ENCODE assay signal across 14 mouse cellular contexts in genomic region chr2:180395279-180396034, GRCm38 (mm10).
"Had no signal": no experiment of that assay in that cellular context is flagged by ENCODE, and none has a peak within 500 bp of the region (broad histone marks: within the 10 kb centered on the region; RNA-seq: fewer than 3 reads in every experiment).

No protein-coding gene starts in this region.

- H3K4me2 ChIP-seq: kidney, embryonic 15.5 days; limb, embryonic 15.5 days; liver, embryonic 12.5 days; lung, embryonic 14.5 days had no signal

- ATAC-seq: liver, embryonic 12.5 days; midbrain, embryonic 16.5 days had no signal

- H3K4me3 ChIP-seq: kidney, embryonic 15.5 days; limb, embryonic 15.5 days; liver, embryonic 12.5 days; midbrain, embryonic 10.5 days had no signal

- H3K27ac ChIP-seq: kidney, embryonic 15.5 days; limb, embryonic 15.5 days; liver, embryonic 12.5 days; midbrain, embryonic 10.5 days; stomach, postnatal 0 days had no signal

- H3K9me3 ChIP-seq: kidney, embryonic 15.5 days; limb, embryonic 15.5 days; liver, embryonic 12.5 days; midbrain, embryonic 10.5 days had no signal

- H3K4me1 ChIP-seq: kidney, embryonic 15.5 days; limb, embryonic 15.5 days; liver, embryonic 12.5 days; midbrain, embryonic 10.5 days had no signal

- H3K36me3 ChIP-seq: kidney, embryonic 15.5 days; limb, embryonic 15.5 days; liver, embryonic 12.5 days; midbrain, embryonic 10.5 days had no signal

- DNase-seq: kidney, postnatal 14 days; layer of hippocampus, postnatal 36 days; lung, embryonic 14.5 days; lung, postnatal 10 days; lung, postnatal 4 days; right cerebral cortex, adult 18-20 months; right cerebral cortex, postnatal 25 days; thymus, postnatal 4 days had no signal

- H3K9ac ChIP-seq: kidney, embryonic 15.5 days; limb, embryonic 15.5 days; liver, embryonic 12.5 days; lung, embryonic 14.5 days had no signal
